ENCODE assay signal across 10 mouse cellular contexts in the genomic region with DNA sequence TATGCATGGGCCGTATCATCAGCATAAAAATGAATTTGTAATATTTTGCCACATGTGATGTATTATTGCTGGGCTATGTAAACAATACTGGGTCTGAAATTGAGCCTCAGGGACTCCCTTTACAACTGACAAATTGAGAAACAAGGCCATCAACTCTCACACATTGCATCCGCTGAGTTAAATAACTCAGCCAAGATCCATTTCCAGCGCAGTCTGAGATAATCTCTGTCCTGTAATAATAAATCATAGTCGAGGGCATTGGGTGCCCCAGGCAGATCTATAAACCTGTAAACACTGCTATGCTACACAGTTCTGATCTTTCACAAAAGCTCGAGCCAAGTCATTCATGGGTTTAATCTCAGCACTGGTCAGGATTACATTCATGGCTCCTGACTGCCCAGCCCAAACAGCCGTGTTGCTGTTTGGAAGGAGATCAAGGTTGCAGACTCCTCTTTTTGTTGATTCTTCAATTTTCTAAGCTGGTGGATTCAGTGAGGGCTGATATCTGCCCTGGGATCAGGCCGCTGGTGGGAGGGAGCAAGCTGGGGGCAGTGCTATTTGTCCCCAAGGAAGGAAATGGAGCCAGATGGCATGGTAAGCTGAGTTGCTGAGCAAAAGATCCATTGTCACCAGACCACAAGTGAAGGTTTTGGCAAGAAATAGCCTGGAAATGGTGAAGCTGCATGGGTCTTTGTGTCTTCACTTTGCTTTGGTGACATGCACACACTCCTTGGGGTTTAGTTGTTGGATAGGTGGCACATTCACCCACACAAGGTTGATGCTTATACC.
DNase-seq lines count a peak whose midpoint lies in the region; ATAC-seq lines count a peak whose summit lies in the region.
"Had no signal": no experiment of that assay in that cellular context is flagged by ENCODE, and none has a peak within 500 bp of the region (broad histone marks: within the 10 kb centered on the region; RNA-seq: fewer than 3 reads in every experiment).

No protein-coding gene starts in this region.

- 31% methylated on average over 7 of the region's 7 CpGs for WGBS in embryonic facial prominence, embryonic 13.5 days
- WGBS in hindbrain, embryonic 15.5 days, result 27% methylated on average over 7 of the region's 7 CpGs
- 42% methylated on average over 7 of the region's 7 CpGs for WGBS in neural tube, embryonic 12.5 days

- H3K4me3 ChIP-seq in embryonic facial prominence, embryonic 13.5 days, result no peak overlapping the region
- no peak overlapping the region for H3K4me3 ChIP-seq in hindbrain, embryonic 15.5 days
- no peak overlapping the region for H3K4me3 ChIP-seq in neural tube, embryonic 12.5 days
- H3K4me3 ChIP-seq: heart, embryonic 10.5 days had no signal

- H3K4me2 ChIP-seq in embryonic facial prominence, embryonic 13.5 days, result no peak overlapping the region
- no peak overlapping the region for H3K4me2 ChIP-seq in hindbrain, embryonic 15.5 days
- no peak overlapping the region for H3K4me2 ChIP-seq in neural tube, embryonic 12.5 days (replicated peaks)

- no peaks in the 10 kb centered on the region for H3K36me3 ChIP-seq in embryonic facial prominence, embryonic 13.5 days
- H3K36me3 ChIP-seq in hindbrain, embryonic 15.5 days, result no peaks in the 10 kb centered on the region
- H3K36me3 ChIP-seq in neural tube, embryonic 12.5 days, result no peaks in the 10 kb centered on the region
- H3K36me3 ChIP-seq: heart, embryonic 10.5 days had no signal

- H3K4me1 ChIP-seq in embryonic facial prominence, embryonic 13.5 days, result peaks cover 25% of the 10 kb centered on the region
- peaks cover 35% of the 10 kb centered on the region for H3K4me1 ChIP-seq in hindbrain, embryonic 15.5 days (replicated peaks)
- H3K4me1 ChIP-seq in neural tube, embryonic 12.5 days, result peaks cover 24% of the 10 kb centered on the region

- ATAC-seq in embryonic facial prominence, embryonic 13.5 days (ENCODE audit: insufficient number of reproducible peaks, insufficient read depth, low FRiP score, low TSS enrichment, low read depth), result no peak
- peak; percentile 52 for ATAC-seq in hindbrain, embryonic 15.5 days (ENCODE audit: low FRiP score, low read depth)
- ATAC-seq in neural tube, embryonic 12.5 days (ENCODE audit: low FRiP score, low read depth), result peak; percentile 55
- ATAC-seq in erythroid progenitor cell, adult 5-6 weeks (replicated peaks; ENCODE audit: low FRiP score, poor library complexity, severe bottlenecking), result no peak

- H3K27me3 ChIP-seq in embryonic facial prominence, embryonic 13.5 days, result peaks cover 74% of the 10 kb centered on the region
- H3K27me3 ChIP-seq in hindbrain, embryonic 15.5 days, result 0 out of 2 replicates have a peak, but pooled peaks cover 3% of the 10 kb centered on the region
- no peaks in the 10 kb centered on the region for H3K27me3 ChIP-seq in neural tube, embryonic 12.5 days (replicated peaks)

- intact Hi-C loops in left cerebral cortex, postnatal 4 days (cut with DNase I), result no loop called here
- intact Hi-C loops in left cerebral cortex, postnatal 25 days (cut with DNase I), result no loop called here
- intact Hi-C loops in gastrocnemius, postnatal 14 days (cut with DNase I; ENCODE audit: low total_unique reads), result no loop called here

- DNase-seq in left cerebral cortex, postnatal 4 days, result peak; percentile 27
- DNase-seq in left cerebral cortex, postnatal 25 days (ENCODE audit: low spot score in 2 of 2), result no peak
- no peak for DNase-seq in gastrocnemius, postnatal 14 days
- DNase-seq in gastrocnemius, adult 8-10 months (ENCODE audit: low spot score in 2 of 2), result no peak
- DNase-seq: cerebellum, adult 11 months had no signal

- no peak overlapping the region for H3K9ac ChIP-seq in embryonic facial prominence, embryonic 13.5 days
- no peak overlapping the region for H3K9ac ChIP-seq in hindbrain, embryonic 15.5 days
- no peak overlapping the region for H3K9ac ChIP-seq in neural tube, embryonic 12.5 days

- H3K9me3 ChIP-seq in embryonic facial prominence, embryonic 13.5 days, result no peaks in the 10 kb centered on the region
- no peaks in the 10 kb centered on the region for H3K9me3 ChIP-seq in hindbrain, embryonic 15.5 days
- H3K9me3 ChIP-seq in neural tube, embryonic 12.5 days, result no peaks in the 10 kb centered on the region
- H3K9me3 ChIP-seq: heart, embryonic 10.5 days had no signal

- peak overlapping the region; percentile 13 for H3K27ac ChIP-seq in embryonic facial prominence, embryonic 13.5 days
- H3K27ac ChIP-seq in hindbrain, embryonic 15.5 days (replicated peaks), result peak overlapping the region; percentile 5
- no peak overlapping the region for H3K27ac ChIP-seq in neural tube, embryonic 12.5 days
- H3K27ac ChIP-seq: heart, embryonic 10.5 days had no signal

Comparison
In these comparisons a context has a peak if more than half of its experiments do, and no peak if none do; other contexts are left out.
1. ATAC-seq: peak in hindbrain, embryonic 15.5 days (single experiment) and neural tube, embryonic 12.5 days (single experiment); none in embryonic facial prominence, embryonic 13.5 days (single experiment) and erythroid progenitor cell, adult 5-6 weeks (single experiment).